Mouse (Mus musculus) bone marrow, adult 2 months (tissue): ENCODE results near the gene Uba52. TPM values are rescaled to one million over a fixed set of nuclear protein-coding genes. Genes with fewer than 3 reads are reported as not detected.

Experiments used
- H3K27ac ChIP-seq: fragments of 200-500 bp; 2 replicates; pipeline ENCODE4 v1.5.1; 2012; ENCODE audit warnings: low read depth, mild to moderate bottlenecking, control low read depth, inconsistent platforms, low read length; ENCODE audit not compliant: control insufficient read depth, poor library complexity, insufficient read depth
- H3K4me1 ChIP-seq: fragments of 200-500 bp; 2 replicates; pipeline ENCODE4 v1.6.1; 2011; ENCODE audit warnings: low read length; ENCODE audit not compliant: control insufficient read depth, insufficient read depth
- H3K4me3 ChIP-seq: fragments of 200-500 bp; replicated peaks from 2 replicates; pipeline ENCODE3; 2011; ENCODE audit warnings: mild to moderate bottlenecking, low read depth, low read length, control low read depth; ENCODE audit not compliant: control insufficient read depth
- CTCF ChIP-seq: fragments of 200-500 bp; IDR thresholded peaks from 2 replicates; pipeline ENCODE4 v1.5.1; 2011; ENCODE audit warnings: low read length, control low read depth; ENCODE audit not compliant: control insufficient read depth, insufficient read depth
- POLR2A ChIP-seq: fragments of 200-500 bp; IDR thresholded peaks from 2 replicates; pipeline ENCODE4 v1.6.1; 2011; ENCODE audit warnings: low read depth, mild to moderate bottlenecking, control low read depth, low read length, borderline replicate concordance; ENCODE audit not compliant: control insufficient read depth
- WGBS: fragments of 180-500 bp; shearing (Covaris S2); methylation state at CpG from one replicate; pipeline ENCODE4 v1.1.7; 2018; 5-methylcytosine and 5-hydroxymethylcytosine counted together
- polyA plus RNA-seq: library from polyadenylated mRNA; stranded (reverse); fragments of >200 nt; gene quantifications from 2 replicates; pipeline ENCODE4 v1.2.4, GENCODE M21; 2011; ENCODE audit warnings: low replicate concordance; ENCODE audit not compliant: missing spikeins, insufficient read depth, insufficient read length

Gene Uba52
- polyA plus RNA-seq, 1 experiment, result 961 TPM

DNA sequence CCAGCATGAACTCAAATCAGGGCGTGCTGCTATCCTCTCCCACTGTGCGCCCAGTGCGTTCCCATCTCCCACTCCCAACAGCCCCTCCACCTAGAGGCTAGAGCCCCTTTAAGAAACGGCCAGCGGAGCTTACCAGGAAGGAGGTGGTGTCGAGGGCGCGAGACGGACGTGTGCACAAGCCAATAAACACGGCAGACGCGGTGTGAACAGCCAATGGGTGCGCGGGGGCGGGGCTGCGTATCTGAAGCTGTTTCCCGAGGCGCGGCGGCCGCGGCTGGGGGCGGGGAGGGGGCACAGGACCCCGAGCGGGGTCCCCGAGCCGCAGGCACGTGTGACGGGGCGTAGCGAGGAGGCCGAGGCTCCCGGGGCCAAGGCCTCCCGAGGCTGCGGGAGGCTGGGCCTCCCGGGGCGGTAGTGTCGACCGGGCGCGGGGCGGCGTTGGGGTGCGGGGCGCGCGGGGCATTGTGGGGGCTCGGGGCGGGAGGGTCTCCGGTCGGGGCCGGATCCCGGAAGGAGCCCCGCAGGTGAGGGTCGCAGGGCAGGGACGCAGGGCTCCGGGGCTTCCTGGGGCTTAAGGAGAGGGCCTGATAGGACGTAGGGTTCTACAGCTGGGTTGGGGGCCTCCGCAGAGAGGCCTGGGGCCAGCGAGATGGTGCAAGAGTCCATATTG is 17.0 kb upstream of the Uba52 start, which contains the start of the genes Fkbp8 and Kxd1:
TSS of gene Fkbp8 (plus strand) at position 213 of the 670 bp plus-strand sequence.
TSS of gene Kxd1 (minus strand) at position 445 of the 670 bp plus-strand sequence.
- H3K27ac ChIP-seq, result peak within 1 kb of the TSS; percentile 87
- under 1% methylated on average over 61 of the region's 61 CpGs for WGBS
- TF ChIP-seq CTCF (no peak), POLR2A (peak; percentile 59)
- peaks cover 5% of the 10 kb centered on the region for H3K4me1 ChIP-seq
- peak within 1 kb of the TSS; percentile 88 for H3K4me3 ChIP-seq

DNA sequence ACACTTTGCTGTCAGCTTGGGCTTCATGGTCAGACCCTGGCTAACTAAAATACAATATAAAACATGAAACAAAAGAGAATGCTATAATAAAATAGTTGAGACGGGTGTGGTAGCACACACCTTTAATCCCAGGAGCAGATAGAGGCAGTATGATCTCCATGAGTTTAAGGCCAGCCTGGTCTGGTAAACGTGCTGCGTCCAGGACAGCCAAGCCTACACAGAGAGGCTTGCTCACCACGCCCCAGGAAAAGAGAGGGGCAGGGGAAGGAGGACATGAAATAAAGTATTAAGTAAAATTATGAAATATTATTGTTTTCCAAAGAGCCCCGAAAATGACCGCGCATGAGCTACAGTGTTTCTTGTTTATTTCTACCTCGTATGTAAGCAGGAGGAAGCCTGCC is 16.5 kb upstream of the Uba52 start:
- 0% methylated on average over 8 of the region's 8 CpGs for WGBS
- Histone ChIP-seq H3K4me1 (peaks cover 5% of the 10 kb centered on the region), H3K27ac (peak overlapping the region; percentile 44), H3K4me3 (peak overlapping the region; percentile 88)
- TF ChIP-seq CTCF, result no peak
- no peak for TF ChIP-seq POLR2A

DNA sequence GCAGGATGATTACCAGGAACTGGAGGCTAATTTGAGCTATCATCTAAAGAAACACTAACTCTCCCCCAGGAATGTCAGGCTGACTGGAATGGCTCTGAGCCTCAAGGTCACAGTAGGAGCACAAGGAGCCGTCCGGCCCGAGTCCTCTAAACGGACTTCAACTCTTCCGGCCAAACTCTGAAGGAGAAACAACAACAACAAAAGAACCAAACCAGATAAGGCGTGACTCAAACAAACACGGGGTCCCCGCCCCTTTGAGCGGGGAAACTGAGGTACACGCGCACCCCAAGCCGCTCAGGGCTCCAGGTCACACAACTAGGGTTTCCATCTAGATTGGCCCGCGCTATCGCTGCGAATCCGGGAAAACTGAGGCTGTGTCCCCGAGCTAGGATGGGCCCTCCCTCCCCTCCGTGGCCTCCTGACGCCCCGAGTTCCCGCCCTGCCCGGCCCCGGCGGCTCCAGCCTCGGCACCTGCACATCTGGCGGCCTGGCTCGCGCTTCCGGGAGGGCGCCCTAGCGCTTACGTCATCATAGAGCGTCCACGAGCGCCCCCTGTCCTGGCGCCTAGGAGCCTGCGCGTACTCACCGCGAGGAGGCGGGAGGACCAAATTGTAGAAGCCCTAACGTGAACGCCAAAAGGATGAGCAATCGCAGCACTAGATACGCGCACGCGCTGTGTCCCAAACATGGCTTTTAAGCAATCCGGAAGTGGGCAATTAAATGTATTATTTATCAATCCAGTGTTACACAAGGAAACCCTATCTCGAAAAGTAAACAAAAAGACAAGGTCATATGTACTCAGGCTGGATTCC is 12.2 kb upstream of the Uba52 start:
- Histone ChIP-seq H3K4me1 (peaks cover 3% of the 10 kb centered on the region), H3K4me3 (peak overlapping the region; percentile 89), H3K27ac (peak overlapping the region; percentile 72)
- under 1% methylated on average over 51 of the region's 51 CpGs for WGBS
- TF ChIP-seq POLR2A (peak; percentile 84; the same call in 1 of the 2 replicates), CTCF (peak; percentile 66)

DNA sequence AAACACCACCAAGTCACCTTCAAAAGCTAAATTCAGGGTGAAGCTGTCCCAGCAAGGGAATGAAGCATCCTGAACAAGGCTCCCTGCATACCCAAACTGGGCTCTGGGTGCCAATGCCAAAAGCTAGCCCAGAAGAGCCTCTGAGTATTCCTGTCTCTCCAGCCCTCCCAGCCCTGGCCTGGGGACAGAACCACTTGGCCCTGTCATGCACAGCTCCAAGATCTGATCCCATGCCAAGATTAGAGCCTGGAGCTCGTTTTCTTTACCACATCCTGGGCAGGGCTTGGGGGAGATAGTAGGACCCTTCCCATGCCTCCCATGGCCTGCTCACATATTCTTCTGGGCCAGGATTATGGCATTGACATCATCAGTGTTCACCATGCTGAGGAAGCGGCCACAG is 9.0 kb upstream of the Uba52 start:
- Histone ChIP-seq H3K27ac (no peak overlapping the region), H3K4me3 (no peak overlapping the region), H3K4me1 (no peaks in the 10 kb centered on the region; the same call in 1 of the 2 replicates)
- WGBS, result 56% methylated on average over 2 of the region's 2 CpGs
- no peak for TF ChIP-seq POLR2A
- TF ChIP-seq CTCF, result no peak

DNA sequence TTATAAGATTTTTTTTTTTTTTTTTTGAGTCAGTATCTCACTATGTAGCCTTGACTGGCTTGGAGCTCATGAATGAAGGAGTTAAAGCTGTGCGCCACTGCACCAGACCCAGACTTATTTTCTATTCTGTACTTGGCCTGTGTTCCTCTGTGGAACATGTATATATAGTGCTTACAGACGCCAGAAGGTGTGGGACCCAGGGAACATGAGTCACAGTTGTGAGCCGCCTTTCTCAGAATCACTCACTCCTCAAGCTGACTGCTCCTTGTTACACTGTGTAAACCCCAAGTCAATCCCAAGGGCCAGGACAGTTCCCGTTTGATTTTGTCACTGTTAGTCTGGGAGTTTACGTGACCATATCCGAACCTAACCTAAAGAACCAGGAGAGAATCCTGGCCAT is 8.4 kb upstream of the Uba52 start:
- WGBS, result 87% methylated on average over 6 of the region's 6 CpGs
- H3K27ac ChIP-seq, result no peak overlapping the region
- no peak overlapping the region for H3K4me3 ChIP-seq
- H3K4me1 ChIP-seq, result no peaks in the 10 kb centered on the region; the same call in 1 of the 2 replicates
- no peak for TF ChIP-seq CTCF
- TF ChIP-seq POLR2A, result no peak

DNA sequence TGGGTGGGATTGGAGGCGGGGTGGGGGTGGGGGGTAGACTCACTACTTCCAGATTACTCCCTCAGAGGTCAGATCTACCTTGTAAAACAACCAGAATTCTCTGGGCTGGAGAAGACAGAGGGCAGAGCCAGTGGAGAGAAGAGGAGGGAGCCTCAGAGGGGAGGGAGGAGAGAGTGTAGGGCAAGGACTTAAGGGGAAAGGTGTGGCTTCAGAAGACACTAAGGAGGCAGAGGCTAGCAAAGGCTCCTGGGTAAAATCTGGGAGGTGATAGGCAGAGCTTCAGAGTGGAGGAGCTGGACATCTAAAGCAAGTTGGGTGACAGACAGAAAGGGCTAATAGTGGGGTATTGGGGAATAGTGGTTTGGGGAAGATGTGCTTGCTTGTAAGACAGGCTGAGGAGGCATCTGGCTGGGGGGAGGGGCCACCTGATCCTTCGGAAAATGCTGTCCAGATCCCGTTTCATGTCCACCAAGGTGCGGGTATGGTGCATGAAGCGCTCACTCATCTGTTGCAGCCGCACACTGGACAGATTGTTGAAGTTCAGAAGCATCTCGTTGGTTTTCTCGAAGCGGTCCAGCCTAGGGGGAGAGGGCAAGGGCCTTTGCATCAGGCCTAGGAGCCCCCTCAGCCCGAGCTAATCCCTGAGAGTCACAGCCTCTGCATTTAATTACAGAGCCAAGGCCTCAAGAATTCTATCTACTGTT is 7.5 kb upstream of the Uba52 start:
- Histone ChIP-seq H3K4me3 (no peak overlapping the region), H3K4me1 (no peaks in the 10 kb centered on the region), H3K27ac (no peak overlapping the region)
- WGBS, result 82% methylated on average over 10 of the region's 10 CpGs
- TF ChIP-seq POLR2A, result no peak
- TF ChIP-seq CTCF, result no peak

DNA sequence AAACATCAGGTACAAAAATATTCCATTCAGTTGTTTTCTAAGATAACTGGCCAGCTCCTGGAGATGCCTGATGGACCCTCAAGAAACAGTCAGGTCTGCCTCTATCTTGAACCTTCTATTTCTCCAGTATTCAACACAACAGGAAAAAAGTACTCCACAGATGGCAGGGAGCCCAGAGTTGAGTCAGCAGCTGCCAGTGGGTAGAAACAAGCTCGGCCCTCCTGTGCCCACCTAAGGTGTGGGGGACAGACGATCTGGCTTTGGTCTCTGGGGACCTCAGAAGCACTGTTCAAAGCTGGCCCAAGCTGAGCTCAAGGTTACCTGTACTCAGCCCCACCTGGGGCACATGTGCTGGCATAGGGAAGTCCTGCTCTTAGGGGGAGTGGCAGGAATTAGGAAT is 2.8 kb upstream of the Uba52 start:
- Histone ChIP-seq H3K4me3 (no peak overlapping the region), H3K4me1 (peaks cover 5% of the 10 kb centered on the region), H3K27ac (no peak overlapping the region)
- no peak for TF ChIP-seq POLR2A
- no peak for TF ChIP-seq CTCF
- WGBS, result 29% methylated on average over 2 of the region's 2 CpGs
